Mouse (Mus musculus) CD4-positive, CD25-positive, alpha-beta regulatory T cell, adult 2 months (primary cell): Measurements from ENCODE around the gene Tex29.
"Not testable (repeated sequence)": the region's sequence is repeated elsewhere in the genome, so short reads cannot be mapped to it uniquely, and the experiment has no call there.

Experiments used
- DNase-seq: peaks from one replicate; pipeline ENCODE4 v3.0.0-alpha.2; 2012; ENCODE audit warnings: low read depth, low spot score

Gene Tex29

DNA sequence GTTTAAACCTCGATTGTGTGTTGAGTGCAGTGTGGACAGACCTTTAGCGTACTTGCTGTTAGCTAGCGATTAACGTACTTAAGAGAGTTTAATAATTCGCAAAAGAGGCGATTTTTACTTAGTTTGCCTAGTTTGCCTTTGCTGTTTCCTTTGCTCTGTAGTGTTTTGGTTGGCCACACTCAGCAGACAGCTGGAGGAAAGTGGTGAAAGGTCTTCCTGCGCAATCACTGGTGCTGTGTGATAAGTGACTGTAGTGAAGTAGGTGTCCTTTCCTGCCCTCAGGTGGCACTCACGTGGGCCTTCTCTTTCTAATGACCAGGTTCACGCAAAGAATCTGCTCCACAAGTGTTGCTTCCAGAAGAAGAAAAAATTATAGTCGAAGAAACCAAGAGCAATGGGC lies 9.1 kb upstream of the Tex29 start:
- DNase-seq = no peak

DNA sequence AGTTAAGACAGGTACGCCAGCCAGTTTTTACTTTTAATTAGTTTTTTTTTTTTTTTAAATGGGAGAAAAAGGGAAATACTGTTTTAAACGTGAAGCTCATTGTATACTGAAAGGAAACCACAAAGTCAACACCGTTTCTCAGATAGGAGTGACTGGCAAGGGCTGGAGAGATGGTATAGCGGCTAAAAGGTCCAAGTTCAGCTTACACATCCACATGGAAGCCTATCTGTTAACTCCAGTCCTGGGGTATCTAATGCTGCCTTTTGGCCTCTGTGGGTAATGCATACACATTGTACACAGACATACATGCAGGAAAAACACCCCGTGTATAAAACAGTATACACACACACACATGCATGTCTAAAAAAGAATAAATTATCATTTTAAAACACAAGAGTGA lies 8.3 kb upstream of the Tex29 start:
- no peak for DNase-seq

DNA sequence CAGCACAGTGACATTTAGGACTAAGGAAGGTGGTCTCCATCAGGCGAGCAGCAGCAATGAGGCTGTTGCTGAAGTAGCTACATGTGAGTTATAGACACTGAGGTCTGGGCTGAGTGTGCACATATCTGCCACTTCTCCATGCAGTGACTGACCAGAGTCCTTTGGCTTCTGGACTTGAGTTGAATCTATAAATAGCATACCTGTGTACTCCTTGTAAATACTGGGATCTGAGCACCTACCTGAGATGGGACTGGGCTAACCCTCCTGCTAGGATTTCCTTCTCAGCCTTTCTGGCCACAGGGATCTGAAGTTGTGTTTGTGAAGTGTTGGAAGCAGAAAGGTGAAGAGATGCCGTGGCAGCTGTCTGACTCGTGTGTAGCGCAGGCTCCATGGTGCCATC lies 7.1 kb upstream of the Tex29 start:
- no peak for DNase-seq

DNA sequence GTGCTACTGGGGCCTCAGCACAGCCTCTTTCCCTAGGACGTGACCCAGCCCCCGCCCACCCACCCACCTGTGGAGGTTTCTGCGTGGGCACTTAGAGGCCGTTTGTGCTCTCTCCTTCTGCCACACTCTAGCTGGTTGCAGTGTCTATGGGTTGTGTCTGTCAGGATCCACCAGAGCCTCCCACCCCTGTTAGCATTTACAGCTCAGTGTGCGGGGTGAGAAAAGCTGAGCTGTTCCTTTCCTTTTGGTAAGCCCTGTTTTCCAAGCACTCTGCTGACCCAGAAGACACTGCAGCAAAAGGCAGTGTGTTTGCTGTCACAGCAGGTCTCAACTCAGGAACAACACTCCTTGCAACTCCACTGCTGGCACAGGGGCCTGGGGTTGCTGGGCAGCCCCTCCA lies 6.1 kb upstream of the Tex29 start:
- no peak for DNase-seq

DNA sequence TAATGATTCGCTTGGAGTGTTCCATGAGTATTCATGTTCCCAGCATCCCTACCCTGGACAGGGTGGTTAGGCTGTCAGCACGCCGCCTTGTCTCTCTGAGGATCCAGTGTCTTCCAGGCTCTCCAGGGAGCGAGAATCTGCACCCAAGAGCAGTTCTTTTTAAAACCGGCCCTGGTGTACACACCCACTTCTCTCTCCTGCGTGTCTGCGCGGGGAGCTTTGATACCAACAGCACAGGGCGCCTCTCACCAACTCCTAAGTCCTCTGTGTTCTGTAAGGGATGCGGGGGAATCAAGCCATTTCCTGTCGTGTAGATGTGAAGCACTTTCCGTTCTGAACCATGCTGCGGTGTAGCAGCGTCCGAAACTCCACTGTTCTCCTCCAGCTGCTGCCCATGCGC lies 5.6 kb upstream of the Tex29 start:
- DNase-seq = no peak

DNA sequence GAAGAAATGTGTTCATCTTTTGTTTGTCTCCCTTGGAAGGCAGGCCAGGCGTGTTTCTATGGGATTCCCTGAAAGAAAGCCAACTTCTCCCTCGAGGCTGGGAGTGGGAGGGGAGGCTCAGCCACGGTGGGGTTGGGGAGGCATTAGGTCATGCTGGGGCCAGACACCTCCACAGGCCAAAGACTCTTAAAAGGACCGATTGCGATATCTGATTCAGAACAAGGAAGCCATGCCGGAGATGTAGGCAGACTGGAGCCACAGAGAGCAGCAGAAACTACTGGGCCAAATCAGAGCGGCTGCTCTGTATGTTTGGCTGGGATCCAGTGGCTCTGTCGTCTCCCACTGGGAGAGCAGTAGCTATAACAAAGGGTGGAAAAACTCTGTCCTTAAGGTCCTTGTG lies 1.3 kb downstream of the Tex29 start:
- no peak for DNase-seq

DNA sequence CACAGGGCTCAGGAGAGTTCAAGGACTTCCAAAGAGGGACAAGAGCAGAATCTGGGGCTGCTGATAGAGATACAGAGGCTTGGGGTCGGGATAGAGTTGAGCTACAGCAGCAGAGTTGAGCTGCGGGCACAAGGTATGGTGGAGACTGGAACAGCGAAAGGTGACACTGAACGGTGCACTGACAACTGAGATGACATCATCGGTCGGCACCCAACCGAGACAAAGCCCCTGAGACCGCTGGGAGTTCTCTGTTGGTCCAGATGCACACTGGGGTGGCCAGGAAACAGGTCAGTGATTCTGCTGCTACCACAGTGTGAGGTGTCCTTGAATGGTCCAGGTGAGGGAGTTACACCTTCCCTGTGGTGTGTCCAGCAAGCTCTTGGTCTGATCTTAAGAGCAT lies 2.5 kb downstream of the Tex29 start:
- DNase-seq = no peak

DNA sequence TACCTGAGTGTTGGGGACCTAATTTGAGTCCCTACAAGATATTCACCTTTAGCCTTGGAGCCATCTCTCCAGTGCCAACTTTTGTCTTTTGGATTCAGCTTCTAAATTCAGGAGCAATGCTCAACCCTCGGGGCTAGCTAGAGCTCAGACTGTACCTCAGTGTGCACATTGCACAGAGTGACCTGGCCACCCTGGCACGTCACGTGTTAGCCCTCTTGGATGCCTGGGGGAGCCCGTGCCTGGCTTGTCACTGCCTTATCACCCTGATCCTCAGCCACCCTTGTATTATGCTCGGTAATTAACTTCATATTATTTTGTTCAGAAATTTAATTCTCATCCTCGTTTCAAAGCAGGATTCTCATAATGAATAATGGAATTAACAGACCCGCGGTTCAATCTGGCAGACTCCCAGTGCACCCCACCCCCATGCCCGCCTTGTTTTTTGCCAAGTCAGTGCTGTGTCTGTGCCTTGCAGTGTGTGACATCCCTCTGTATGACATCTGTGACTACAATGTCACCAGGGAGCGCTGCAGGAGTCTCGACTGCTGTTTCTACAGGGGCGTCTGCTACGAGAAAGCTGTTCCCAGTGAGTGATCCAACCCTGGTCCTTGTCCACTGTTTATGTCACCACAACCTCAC lies 3.5 kb downstream of the Tex29 start:
- no peak for DNase-seq

DNA sequence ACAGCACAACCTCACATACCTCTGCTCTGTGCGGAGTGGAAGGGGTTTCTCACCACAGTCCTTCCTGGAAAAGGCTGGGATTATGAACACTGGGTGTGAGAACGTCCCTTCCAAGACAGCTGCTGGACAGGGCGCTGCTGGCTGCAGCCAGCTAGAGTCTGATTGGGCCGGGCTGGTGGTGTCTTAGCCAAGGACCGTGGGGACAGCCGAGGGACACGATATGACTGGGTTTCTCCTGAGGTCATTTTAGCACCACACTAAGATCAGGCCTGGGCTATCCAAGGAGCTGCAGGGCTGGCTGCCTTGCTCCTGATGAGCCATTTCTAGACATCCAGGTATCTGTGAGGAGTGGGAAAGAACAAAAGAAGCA lies 4.0 kb downstream of the Tex29 start:
- DNase-seq = no peak

DNA sequence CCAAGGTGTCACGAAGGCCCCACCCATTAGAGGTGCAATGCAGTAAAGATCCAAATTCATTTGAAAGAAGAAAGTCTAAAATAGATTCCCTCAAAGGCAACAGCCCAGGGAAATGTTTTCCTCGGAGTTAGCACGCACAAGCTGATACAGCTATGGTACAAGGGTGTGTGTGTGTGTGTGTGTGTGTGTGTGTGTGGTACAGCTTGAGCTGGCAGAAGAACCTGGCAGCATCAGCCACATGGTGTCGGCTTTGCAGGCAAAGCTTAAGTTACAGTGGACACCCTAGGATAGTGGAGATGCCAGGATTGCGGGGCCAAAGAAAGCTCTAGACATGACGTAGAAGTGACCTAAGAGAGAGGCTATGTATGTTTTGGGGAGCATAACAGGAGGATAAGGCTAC lies 6.5 kb downstream of the Tex29 start:
- DNase-seq = no peak

DNA sequence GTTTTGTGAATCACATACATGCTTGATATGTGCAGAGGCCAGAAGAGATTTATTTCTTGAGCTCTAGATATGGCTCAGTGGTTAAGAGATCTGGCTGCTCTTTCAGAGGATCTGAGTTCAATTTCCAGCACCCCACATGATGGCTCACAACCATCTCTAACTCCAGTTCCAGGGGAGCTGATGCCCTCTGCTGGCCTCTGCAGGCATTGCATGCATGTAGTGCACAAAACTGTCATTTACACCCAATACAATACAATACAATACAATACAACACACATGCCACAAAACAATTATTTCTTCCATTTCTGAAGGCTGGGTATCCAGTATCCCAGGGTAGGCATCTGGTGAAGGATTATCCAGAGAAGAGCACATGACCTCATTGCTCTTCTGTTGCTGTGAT lies 27.6 kb downstream of the Tex29 start:
- DNase-seq = no peak

DNA sequence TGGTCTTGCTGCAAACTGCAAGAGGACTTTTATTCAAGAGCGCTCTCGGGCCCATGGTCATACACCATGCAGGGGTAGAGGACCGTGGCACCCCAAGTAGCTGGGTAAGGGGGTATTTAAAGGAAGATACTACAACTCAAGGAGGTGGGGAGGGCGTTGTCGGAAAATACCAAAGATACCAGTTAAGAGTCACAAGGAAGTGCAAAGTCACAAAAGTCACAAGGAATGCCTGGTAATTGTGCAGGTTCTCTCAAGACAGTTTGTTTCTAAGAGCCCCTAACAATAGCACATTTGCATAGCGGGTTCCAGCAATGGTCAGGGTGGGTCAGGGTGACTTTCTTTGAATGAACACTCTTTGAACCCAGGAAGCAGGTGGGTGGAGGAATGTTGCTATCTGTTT lies 34.0 kb downstream of the Tex29 start:
- DNase-seq = not testable (repeated sequence)

DNA sequence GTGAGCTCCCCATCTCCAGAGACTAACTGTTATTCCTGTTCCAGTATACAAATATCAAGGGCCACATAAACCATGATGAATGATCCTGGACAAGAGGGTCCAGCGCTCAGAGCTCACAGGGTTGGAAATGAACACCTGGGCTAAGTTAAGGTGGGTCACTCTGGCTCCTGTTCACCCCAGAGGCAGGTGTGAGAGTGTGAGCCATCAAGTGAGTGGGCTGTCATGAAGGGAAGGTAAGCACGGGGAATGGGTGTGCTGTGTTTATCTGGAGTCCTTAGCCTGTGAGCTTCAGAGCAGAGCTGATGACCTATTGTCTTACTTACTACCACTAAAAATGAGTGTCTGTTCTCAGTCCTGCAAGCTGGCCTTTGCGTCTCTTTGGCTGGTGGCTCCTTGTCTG lies 44.4 kb downstream of the Tex29 start:
- no peak for DNase-seq

DNA sequence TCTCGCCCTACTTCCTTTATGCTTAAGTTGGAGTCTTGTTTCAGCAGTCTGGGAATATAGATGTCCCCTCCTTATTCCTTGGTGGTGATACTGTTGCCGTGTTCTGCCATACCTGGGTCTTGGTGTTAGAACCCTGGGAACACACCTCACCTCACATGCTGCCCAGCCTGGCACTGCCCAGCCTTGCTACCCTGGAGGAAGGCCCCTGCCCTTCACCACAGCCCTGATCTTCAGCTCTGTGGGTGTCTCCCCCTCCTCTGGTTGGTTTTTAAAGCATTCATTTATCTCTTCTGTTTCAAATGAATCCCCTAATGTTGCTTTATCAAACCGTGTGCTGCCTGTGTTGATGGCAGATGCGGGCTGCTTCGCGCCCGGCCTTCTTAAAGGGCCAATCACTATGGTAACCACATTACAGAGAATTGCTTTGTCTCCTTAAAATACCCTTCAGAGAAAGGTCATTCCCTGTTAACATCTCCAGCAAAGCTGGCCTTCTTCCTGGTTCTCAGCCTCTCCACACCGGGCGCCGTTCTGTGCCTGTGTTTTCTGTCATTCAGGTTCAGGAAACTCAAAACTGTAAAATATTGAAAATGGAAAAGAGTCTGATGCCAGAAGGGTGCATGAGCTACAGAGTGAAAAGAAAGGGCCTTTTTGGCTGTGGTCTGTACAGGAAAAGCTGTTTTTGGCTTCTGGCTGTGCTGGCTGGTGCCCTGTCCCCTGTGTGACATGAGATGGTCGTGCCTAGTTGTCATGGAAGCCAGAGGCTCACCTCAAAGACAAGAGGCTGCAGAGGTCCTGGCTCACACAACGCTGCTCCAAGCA lies 45.8 kb downstream of the Tex29 start:
- DNase-seq = no peak

DNA sequence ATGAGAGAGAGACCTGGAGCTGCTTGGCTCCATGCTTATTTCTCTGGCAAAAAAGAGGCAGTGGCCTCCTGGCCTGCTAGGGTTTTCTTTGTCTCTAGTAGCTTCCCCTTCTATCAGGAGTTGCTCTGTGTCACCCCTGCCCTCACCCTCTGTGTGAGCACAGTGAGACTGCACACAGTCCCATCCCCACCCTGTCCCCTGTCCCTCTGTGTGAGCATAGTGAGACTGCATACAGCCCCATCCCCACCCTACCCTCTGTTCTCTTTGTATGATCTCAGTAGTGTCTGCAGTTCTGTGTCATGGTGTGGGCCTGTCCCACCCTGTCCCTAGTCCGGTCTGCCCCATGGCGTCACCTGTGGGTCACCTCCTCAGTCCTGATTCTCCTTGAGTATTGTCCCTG lies 46.5 kb downstream of the Tex29 start:
- no peak for DNase-seq

DNA sequence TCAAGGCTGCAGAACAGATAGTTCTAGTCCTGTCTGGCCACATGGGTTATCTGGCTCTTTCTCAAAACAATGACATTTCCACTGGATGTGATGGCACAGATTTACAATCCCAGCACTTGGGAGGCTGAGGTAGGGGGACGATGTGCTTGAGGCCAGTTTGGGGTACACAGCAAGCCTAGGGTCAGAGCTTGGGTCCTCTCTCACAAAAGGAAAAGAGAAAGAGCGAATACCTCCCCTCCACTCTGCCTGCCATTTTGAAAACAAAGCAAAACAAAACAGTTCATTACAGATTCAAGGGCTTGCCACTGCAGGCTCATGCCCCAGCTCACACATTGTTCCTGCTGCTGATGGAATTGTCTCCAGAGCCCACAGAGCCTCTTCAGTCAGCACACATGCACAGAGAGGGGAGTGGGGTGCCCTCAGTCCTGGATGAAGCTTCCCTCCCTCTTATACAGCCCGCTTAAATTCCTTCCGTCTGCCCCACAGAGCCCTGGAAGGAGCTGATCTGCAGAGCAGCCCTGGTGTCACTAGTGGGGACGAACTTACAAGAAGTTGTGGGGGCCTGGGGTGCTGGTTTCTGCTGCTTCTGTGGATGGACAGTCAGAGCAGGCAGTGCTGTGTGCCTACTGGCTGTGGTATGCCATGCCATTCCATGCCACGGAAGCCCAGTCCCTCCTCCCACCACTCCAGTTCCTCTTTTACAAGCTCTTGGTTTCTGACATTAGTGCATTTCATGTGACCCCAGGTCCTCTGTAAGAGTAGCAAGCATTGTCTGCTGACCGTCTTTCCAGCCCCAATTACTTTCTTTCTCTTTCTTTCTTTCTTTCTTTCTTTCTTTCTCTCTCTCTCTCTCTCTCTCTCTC lies 49.1 kb downstream of the Tex29 start:
- no peak for DNase-seq

DNA sequence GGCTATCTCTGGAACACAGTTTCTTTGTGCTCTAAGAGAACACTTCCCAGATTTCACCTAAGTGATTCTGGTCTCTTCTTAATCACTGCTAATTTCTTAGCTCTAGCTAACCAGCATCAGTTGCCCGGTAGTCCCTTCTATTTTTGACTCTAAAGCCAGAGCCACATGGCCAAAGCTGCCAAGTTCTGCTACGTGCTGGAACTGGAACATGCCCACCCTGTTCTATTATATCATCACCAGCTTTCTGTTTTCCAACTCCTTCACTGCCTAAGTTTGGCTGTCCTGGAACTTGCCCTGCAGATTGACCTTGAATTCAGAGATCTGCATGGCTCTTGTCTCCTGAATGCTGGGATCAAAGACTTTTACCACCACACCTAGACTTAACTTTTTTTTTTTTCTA lies 52.5 kb downstream of the Tex29 start:
- no peak for DNase-seq

DNA sequence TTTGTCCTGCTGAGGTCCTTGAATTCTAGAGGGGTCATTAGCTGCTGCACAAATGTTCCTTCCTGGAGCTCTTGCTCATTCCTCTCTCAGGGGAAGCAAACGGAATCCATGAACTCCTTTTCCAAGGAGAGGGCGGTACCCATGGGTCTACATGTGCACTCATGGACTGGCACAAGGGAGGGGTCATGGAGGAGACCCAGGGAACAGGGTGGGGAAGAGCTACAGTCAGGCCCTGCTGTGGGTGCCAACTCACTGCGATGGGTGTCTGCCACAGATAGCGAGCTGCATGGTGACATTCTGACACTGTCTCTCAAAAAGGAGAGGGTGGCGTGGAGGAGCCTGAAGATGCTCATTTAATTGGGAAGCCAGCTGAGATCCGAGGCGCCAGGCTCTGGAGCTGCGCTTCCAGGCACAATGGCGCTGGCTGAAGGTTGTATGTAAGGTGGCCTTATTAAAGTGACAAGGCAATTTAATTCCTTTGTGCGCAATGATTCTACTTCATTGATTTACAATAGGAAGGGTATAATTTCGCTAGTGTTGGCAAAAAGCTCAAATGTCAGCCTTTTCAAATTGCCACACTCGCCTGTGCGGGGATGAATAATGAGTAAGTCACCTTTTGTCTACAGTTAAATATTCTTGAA lies 55.9 kb downstream of the Tex29 start:
- DNase-seq = no peak

DNA sequence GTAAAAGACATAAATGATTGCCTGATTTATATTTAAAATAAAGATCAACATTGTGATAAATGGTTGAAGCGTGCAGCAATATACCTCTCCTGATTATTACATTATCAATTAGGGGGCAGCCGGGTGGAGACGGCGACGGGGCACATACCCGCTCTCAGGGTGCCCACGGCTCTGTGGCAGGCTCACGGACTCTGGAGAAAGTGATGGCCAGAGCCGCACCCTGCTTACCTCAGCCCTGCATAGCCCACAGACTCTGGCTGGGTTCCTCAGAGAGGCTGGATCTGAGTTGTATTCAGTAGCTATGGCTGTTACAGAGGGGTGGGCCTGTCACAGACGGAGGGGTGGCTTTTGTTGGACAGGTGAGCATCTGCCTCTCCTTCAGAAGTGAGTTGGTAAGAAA lies 56.4 kb downstream of the Tex29 start:
- DNase-seq = no peak

DNA sequence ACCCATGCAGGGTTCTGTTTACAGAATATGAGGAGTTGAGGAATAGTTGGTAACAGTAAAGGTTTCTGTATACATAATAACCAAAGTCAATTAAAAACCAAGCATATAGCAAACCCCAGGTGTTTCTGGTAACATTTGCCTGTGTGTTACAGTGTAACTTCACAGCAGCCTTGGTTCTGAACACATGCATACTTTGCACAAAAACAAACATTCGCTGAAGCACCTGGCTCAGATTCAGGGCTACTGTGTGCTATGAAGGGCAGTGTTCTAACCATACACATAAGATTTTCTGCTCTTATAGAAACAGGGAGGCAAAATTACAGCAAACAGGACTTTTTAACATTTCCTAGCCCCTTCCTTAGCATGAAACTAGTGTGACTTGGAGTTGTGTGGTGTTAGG lies 58.5 kb downstream of the Tex29 start:
- no peak for DNase-seq
